Mouse (Mus musculus) G1E (cell line): ENCODE data around the gene Adgrl3.

Experiments used
- CTCF ChIP-seq: IDR thresholded peaks from 2 replicates; pipeline ENCODE4 v1.5.1; 2012; ENCODE audit warnings: low read depth, low read length, inconsistent platforms, mixed read lengths
- GATA1 ChIP-seq: IDR thresholded peaks from 2 replicates; pipeline ENCODE4 v1.6.1; 2012; ENCODE audit warnings: borderline replicate concordance, low read length, inconsistent platforms, mixed read lengths
- GATA2 ChIP-seq: IDR thresholded peaks from 2 replicates; pipeline ENCODE4 v1.6.1; 2012; ENCODE audit warnings: low read depth, low read length, inconsistent platforms, borderline replicate concordance
- POLR2AphosphoS5 ChIP-seq: IDR thresholded peaks from 2 replicates; pipeline ENCODE4 v1.6.1; 2012; ENCODE audit warnings: low read depth, low read length, inconsistent platforms; ENCODE audit not compliant: insufficient replicate concordance
- TAL1 ChIP-seq: conservative IDR thresholded peaks from 2 replicates; pipeline ENCODE4 v1.6.1; 2012; ENCODE audit warnings: low read depth, low read length, inconsistent platforms, mixed read lengths

DNA sequence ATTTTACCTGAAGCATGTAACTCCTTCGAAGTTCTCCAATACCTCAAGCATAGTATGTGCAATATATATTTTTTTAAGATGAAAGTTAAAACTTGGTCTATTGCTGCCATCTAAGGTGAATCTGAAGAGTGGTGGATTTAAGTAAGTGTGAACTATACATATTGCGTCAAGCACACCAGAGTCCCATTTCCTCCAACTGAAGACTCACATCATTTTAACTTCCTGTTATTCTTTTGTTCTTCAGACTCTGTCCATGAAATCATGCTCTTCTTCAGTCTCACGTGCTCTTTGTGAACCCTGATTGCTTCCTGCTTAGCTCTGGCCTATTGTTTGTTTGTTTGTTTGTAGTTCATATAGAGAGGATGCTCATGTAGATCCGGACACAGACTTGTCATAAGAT, 307.0 kb downstream of the Adgrl3 start:
- no peak for TF ChIP-seq CTCF
- TF ChIP-seq POLR2AphosphoS5, result no peak
- TF ChIP-seq TAL1, result no peak
- TF ChIP-seq GATA1, result no peak
- TF ChIP-seq GATA2, result no peak
